Mouse (Mus musculus) thymus, adult 2 months (tissue): Measurements from ENCODE around the gene Engase.

Source experiments
- CTCF ChIP-seq: fragments of 200-500 bp; IDR thresholded peaks from 2 replicates; pipeline ENCODE4 v1.5.1; 2012; ENCODE audit warnings: mild to moderate bottlenecking, control low read depth, low read length, moderate library complexity, borderline replicate concordance; ENCODE audit not compliant: control insufficient read depth, poor library complexity, insufficient read depth; ENCODE audit errors: extremely low read depth
- POLR2A ChIP-seq: fragments of 200-500 bp; IDR thresholded peaks from 2 replicates; pipeline ENCODE4 v1.6.1; 2012; ENCODE audit warnings: mild to moderate bottlenecking, low read length, control low read depth, moderate library complexity; ENCODE audit not compliant: control insufficient read depth, poor library complexity, insufficient read depth; ENCODE audit errors: extremely low read depth

- TF ChIP-seq CTCF (no peak), POLR2A (no peak)
Observed at GRCm38 (mm10) chr11:118486281-118486680, 9.7 kb downstream of the Engase start.
